Comparison of ENCODE assay signal across 34 mouse cellular contexts in genomic region chr11:101349216-101349615, GRCm38 (mm10). TPM values are rescaled to one million over a fixed set of nuclear protein-coding genes. Genes with fewer than 3 reads are reported as not detected.
DNase-seq lines count a peak whose midpoint lies in the region; ATAC-seq and TF ChIP-seq lines count a peak whose summit lies in the region.
"Had no signal": no experiment of that assay in that cellular context is flagged by ENCODE, and none has a peak within 500 bp of the region (broad histone marks: within the 10 kb centered on the region; RNA-seq: fewer than 3 reads in every experiment).

No protein-coding gene starts in this region.

- no peak for ATAC-seq in embryonic facial prominence, embryonic 11.5 days (replicated peaks; ENCODE audit: insufficient number of reproducible peaks, low FRiP score, low TSS enrichment, low read depth)
- no peak for ATAC-seq in liver, embryonic 12.5 days
- ATAC-seq: forebrain, embryonic 13.5 days; forebrain, postnatal 0 days; hindbrain, embryonic 16.5 days; intestine, embryonic 15.5 days; Patski had no signal

- no peaks in the 10 kb centered on the region for H3K36me3 ChIP-seq in embryonic facial prominence, embryonic 11.5 days (replicated peaks; ENCODE audit: control insufficient read depth, insufficient read depth, low read depth, low read length)
- no peaks in the 10 kb centered on the region for H3K36me3 ChIP-seq in embryonic facial prominence, embryonic 10.5 days (replicated peaks)
- H3K36me3 ChIP-seq in testis, adult 2 months (ENCODE audit: control insufficient read depth, insufficient read depth, low read length): no peaks in the 10 kb centered on the region
- no peaks in the 10 kb centered on the region for H3K36me3 ChIP-seq in liver, embryonic 12.5 days
- H3K36me3 ChIP-seq: embryonic facial prominence, embryonic 12.5 days; forebrain, embryonic 10.5 days; heart, embryonic 12.5 days; heart, embryonic 15.5 days; hindbrain, embryonic 10.5 days; hindbrain, embryonic 13.5 days; intestine, embryonic 15.5 days had no signal

- 65% methylated on average over 3 of the region's 3 CpGs for WGBS in embryonic facial prominence, embryonic 11.5 days
- 81% methylated on average over 3 of the region's 3 CpGs for WGBS in embryonic facial prominence, embryonic 10.5 days
- 54% methylated on average over 3 of the region's 3 CpGs for WGBS in liver, embryonic 12.5 days (ENCODE audit: insufficient replicate concordance)

- TF ChIP-seq CTCF in testis, adult 2 months (IDR thresholded peaks at IDR 0.05; ENCODE audit: control insufficient read depth, insufficient read depth, insufficient replicate concordance, low read depth, low read length): no peak
- TF ChIP-seq CTCF in layer of hippocampus, adult 2 months (conservative IDR thresholded peaks at IDR 0.05): no peak

- no peak overlapping the region for H3K4me2 ChIP-seq in embryonic facial prominence, embryonic 11.5 days (ENCODE audit: low read depth, low read length)
- no peak overlapping the region for H3K4me2 ChIP-seq in liver, embryonic 12.5 days
- H3K4me2 ChIP-seq: embryonic facial prominence, embryonic 12.5 days; forebrain, embryonic 13.5 days; heart, embryonic 12.5 days; heart, embryonic 15.5 days; hindbrain, embryonic 13.5 days; intestine, embryonic 15.5 days had no signal

- H3K9me3 ChIP-seq in embryonic facial prominence, embryonic 11.5 days (replicated peaks; ENCODE audit: control insufficient read depth, low read length): no peaks in the 10 kb centered on the region
- peaks cover 4% of the 10 kb centered on the region; the same call in 1 of the 2 replicates for H3K9me3 ChIP-seq in embryonic facial prominence, embryonic 10.5 days
- H3K9me3 ChIP-seq in liver, embryonic 12.5 days (replicated peaks): no peaks in the 10 kb centered on the region
- H3K9me3 ChIP-seq: embryonic facial prominence, embryonic 12.5 days; forebrain, embryonic 13.5 days; heart, embryonic 15.5 days; hindbrain, embryonic 13.5 days; intestine, embryonic 15.5 days had no signal

- DNase-seq in embryonic facial prominence, embryonic 11.5 days (ENCODE audit: low spot score): peak; percentile 30
- DNase-seq in embryonic facial prominence, embryonic 10.5 days (ENCODE audit: low spot score): no peak
- DNase-seq in testis, postnatal 14 days (ENCODE audit: low spot score): no peak
- DNase-seq in forelimb bud, embryonic 11.5 days (ENCODE audit: low read depth, low spot score): peak; percentile 14
- no peak for DNase-seq in frontal cortex, postnatal 10 days (ENCODE audit: low spot score in 2 of 2)
- no peak for DNase-seq in layer of hippocampus, adult 2 months (ENCODE audit: low spot score in 2 of 2)
- DNase-seq: adrenal gland, postnatal 14 days; cerebellum, adult 11-12 months; cerebellum, adult 8-10 months; cerebellum, postnatal 10 days; cerebellum, postnatal 36 days; embryo, embryonic 11 days; forebrain, postnatal 0 days; gastrocnemius, postnatal 10 days; gastrocnemius, postnatal 36 days; heart, postnatal 10 days; heart, postnatal 36 days had no signal

- no peak overlapping the region for H3K4me3 ChIP-seq in embryonic facial prominence, embryonic 11.5 days (ENCODE audit: low read depth, low read length)
- H3K4me3 ChIP-seq in embryonic facial prominence, embryonic 10.5 days: no peak overlapping the region
- H3K4me3 ChIP-seq in testis, adult 2 months (ENCODE audit: control insufficient read depth, low read depth, low read length): peak overlapping the region; percentile 82
- H3K4me3 ChIP-seq in liver, embryonic 12.5 days: no peak overlapping the region
- no peak overlapping the region for H3K4me3 ChIP-seq in layer of hippocampus, adult 2 months
- H3K4me3 ChIP-seq: embryonic facial prominence, embryonic 12.5 days; forebrain, embryonic 10.5 days; forebrain, embryonic 13.5 days; heart, embryonic 12.5 days; heart, embryonic 15.5 days; hindbrain, embryonic 10.5 days; hindbrain, embryonic 13.5 days; intestine, embryonic 15.5 days had no signal

- no peaks in the 10 kb centered on the region for H3K27me3 ChIP-seq in embryonic facial prominence, embryonic 11.5 days (ENCODE audit: control insufficient read depth, insufficient read depth, low read length)
- no peaks in the 10 kb centered on the region for H3K27me3 ChIP-seq in embryonic facial prominence, embryonic 10.5 days (replicated peaks; ENCODE audit: low read depth, poor library complexity, severe bottlenecking)
- H3K27me3 ChIP-seq in testis, adult 2 months (ENCODE audit: control insufficient read depth, insufficient read depth, low read length): no peaks in the 10 kb centered on the region
- peaks cover 21% of the 10 kb centered on the region for H3K27me3 ChIP-seq in liver, embryonic 12.5 days (replicated peaks)
- H3K27me3 ChIP-seq: embryonic facial prominence, embryonic 12.5 days; forebrain, embryonic 13.5 days; heart, embryonic 12.5 days; heart, embryonic 15.5 days; hindbrain, embryonic 13.5 days; intestine, embryonic 15.5 days had no signal

- H3K9ac ChIP-seq in embryonic facial prominence, embryonic 11.5 days (replicated peaks; ENCODE audit: low read length): no peak overlapping the region
- no peak overlapping the region for H3K9ac ChIP-seq in liver, embryonic 12.5 days
- H3K9ac ChIP-seq: embryonic facial prominence, embryonic 12.5 days; forebrain, embryonic 13.5 days; forebrain, postnatal 0 days; heart, embryonic 12.5 days; heart, embryonic 15.5 days; hindbrain, embryonic 13.5 days; intestine, embryonic 15.5 days had no signal

- TF ChIP-seq POLR2A in testis, adult 2 months (IDR thresholded peaks at IDR 0.05; ENCODE audit: control insufficient read depth, low read depth, low read length): no peak

- H3K4me1 ChIP-seq in embryonic facial prominence, embryonic 11.5 days (ENCODE audit: control insufficient read depth, insufficient read depth, low read length): no peaks in the 10 kb centered on the region
- peaks cover 15% of the 10 kb centered on the region for H3K4me1 ChIP-seq in embryonic facial prominence, embryonic 10.5 days
- H3K4me1 ChIP-seq in testis, adult 2 months (ENCODE audit: control insufficient read depth, insufficient read depth, low read length): peaks cover 17% of the 10 kb centered on the region
- H3K4me1 ChIP-seq in liver, embryonic 12.5 days: 0 out of 2 replicates have a peak, but pooled peaks cover 3% of the 10 kb centered on the region
- H3K4me1 ChIP-seq: forebrain, embryonic 13.5 days; heart, embryonic 12.5 days; heart, embryonic 15.5 days; hindbrain, embryonic 13.5 days had no signal

- no peak overlapping the region for H3K27ac ChIP-seq in embryonic facial prominence, embryonic 11.5 days (replicated peaks; ENCODE audit: low read depth, low read length)
- H3K27ac ChIP-seq in embryonic facial prominence, embryonic 10.5 days (replicated peaks): no peak overlapping the region
- no peak overlapping the region for H3K27ac ChIP-seq in testis, adult 2 months (ENCODE audit: control insufficient read depth, insufficient read depth, low read depth, low read length)
- no peak overlapping the region for H3K27ac ChIP-seq in liver, embryonic 12.5 days
- H3K27ac ChIP-seq in layer of hippocampus, adult 2 months: no peak overlapping the region
- H3K27ac ChIP-seq: forebrain, embryonic 10.5 days; forebrain, embryonic 13.5 days; heart, embryonic 15.5 days; hindbrain, embryonic 10.5 days; hindbrain, embryonic 13.5 days; intestine, embryonic 15.5 days had no signal

RNA-seq across cellular contexts. Expression of gene G6pc, which starts 18.1 kb away (rescaled TPM):
- not detected in 2 replicates for polyA plus RNA-seq in embryonic facial prominence, embryonic 11.5 days (2014; fragmentation: Nextera tagmentation; extraction: Ambion mirVana)
- polyA plus RNA-seq in embryonic facial prominence, embryonic 10.5 days (2016; fragmentation: Nextera tagmentation; extraction: Ambion mirVana): not detected in 2 replicates
- not detected in 2 replicates for polyA plus RNA-seq in testis, adult 2 months (2012; rRNA removed)
- not detected in 2 replicates for polyA plus RNA-seq in liver, embryonic 12.5 days (2016; fragmentation: Nextera tagmentation; extraction: Ambion mirVana)
- total RNA-seq in layer of hippocampus, adult 2 months (2021): not detected
- total RNA-seq: ES-E14; forebrain, postnatal 0 days; gastrocnemius, adult 18-20 months; gastrocnemius, postnatal 36 days; granulocyte monocyte progenitor cell, adult 5-6 weeks; heart, adult 8-10 months; heart, postnatal 10 days; heart, postnatal 36 days had no signal
- polyA plus RNA-seq: cortical plate, adult 2 months; embryonic facial prominence, embryonic 12.5 days; forebrain, embryonic 10.5 days; forebrain, embryonic 13.5 days; forebrain, postnatal 0 days; heart, embryonic 12.5 days; heart, embryonic 15.5 days; hindbrain, embryonic 10.5 days; hindbrain, embryonic 13.5 days; hindbrain, embryonic 16.5 days; Patski had no signal

RNA-seq across cellular contexts. Expression of gene Aoc3, which starts 18.8 kb away (rescaled TPM):
- 0.04 TPM in 1 of 2 replicates, not detected in the other for polyA plus RNA-seq in embryonic facial prominence, embryonic 11.5 days (2014; fragmentation: Nextera tagmentation; extraction: Ambion mirVana)
- 0.04 TPM in 1 of 2 replicates, not detected in the other for polyA plus RNA-seq in embryonic facial prominence, embryonic 10.5 days (2016; fragmentation: Nextera tagmentation; extraction: Ambion mirVana)
- polyA plus RNA-seq in testis, adult 2 months (2012; rRNA removed): 4.2 and 4.4 TPM in 2 replicates
- polyA plus RNA-seq in liver, embryonic 12.5 days (2016; fragmentation: Nextera tagmentation; extraction: Ambion mirVana): 0.05 and 0.06 TPM in 2 replicates
- total RNA-seq in layer of hippocampus, adult 2 months (2021): under 1 TPM; 0.64 to 0.74 TPM
- total RNA-seq: granulocyte monocyte progenitor cell, adult 5-6 weeks had no signal
- polyA plus RNA-seq: forebrain, embryonic 10.5 days; forebrain, embryonic 13.5 days; hindbrain, embryonic 10.5 days; hindbrain, embryonic 13.5 days had no signal

RNA-seq across cellular contexts. Expression of gene Aoc2, which starts 24.4 kb away (rescaled TPM):
- 1.2 TPM in 2 replicates for polyA plus RNA-seq in embryonic facial prominence, embryonic 11.5 days (2014; fragmentation: Nextera tagmentation; extraction: Ambion mirVana)
- polyA plus RNA-seq in embryonic facial prominence, embryonic 10.5 days (2016; fragmentation: Nextera tagmentation; extraction: Ambion mirVana): 2.6 and 3.4 TPM in 2 replicates
- 4.7 TPM in 2 replicates for polyA plus RNA-seq in testis, adult 2 months (2012; rRNA removed)
- 2.2 TPM in 2 replicates for polyA plus RNA-seq in liver, embryonic 12.5 days (2016; fragmentation: Nextera tagmentation; extraction: Ambion mirVana)
- 1 to 10 TPM; 6.8 to 7.5 TPM for total RNA-seq in layer of hippocampus, adult 2 months (2021)

RNA-seq across cellular contexts. Expression of gene Psme3, which starts 33.2 kb away (rescaled TPM):
- polyA plus RNA-seq in embryonic facial prominence, embryonic 11.5 days (2014; fragmentation: Nextera tagmentation; extraction: Ambion mirVana): 150 and 154 TPM in 2 replicates
- 189 and 203 TPM in 2 replicates for polyA plus RNA-seq in embryonic facial prominence, embryonic 10.5 days (2016; fragmentation: Nextera tagmentation; extraction: Ambion mirVana)
- 59.1 and 74.5 TPM in 2 replicates for polyA plus RNA-seq in testis, adult 2 months (2012; rRNA removed)
- 263 and 273 TPM in 2 replicates for polyA plus RNA-seq in liver, embryonic 12.5 days (2016; fragmentation: Nextera tagmentation; extraction: Ambion mirVana)
- total RNA-seq in layer of hippocampus, adult 2 months (2021): 100 to 1,000 TPM; 121 TPM

RNA-seq across cellular contexts. Expression of gene Becn1, which starts 47.1 kb away (rescaled TPM):
- 158 and 160 TPM in 2 replicates for polyA plus RNA-seq in embryonic facial prominence, embryonic 11.5 days (2014; fragmentation: Nextera tagmentation; extraction: Ambion mirVana)
- 141 and 154 TPM in 2 replicates for polyA plus RNA-seq in embryonic facial prominence, embryonic 10.5 days (2016; fragmentation: Nextera tagmentation; extraction: Ambion mirVana)
- polyA plus RNA-seq in testis, adult 2 months (2012; rRNA removed): 111 and 116 TPM in 2 replicates
- polyA plus RNA-seq in liver, embryonic 12.5 days (2016; fragmentation: Nextera tagmentation; extraction: Ambion mirVana): 115 and 119 TPM in 2 replicates
- 100 to 1,000 TPM; 219 to 223 TPM for total RNA-seq in layer of hippocampus, adult 2 months (2021)

Comparison
In these comparisons a context has a peak if more than half of its experiments do, and no peak if none do; other contexts are left out.
1. DNase-seq: peak in embryonic facial prominence, embryonic 11.5 days (single experiment) and forelimb bud, embryonic 11.5 days (single experiment); none in embryonic facial prominence, embryonic 10.5 days (single experiment), testis, postnatal 14 days (single experiment), frontal cortex, postnatal 10 days (0 of 2) and layer of hippocampus, adult 2 months (0 of 2).